ENCODE assay signal across 17 mouse cellular contexts in genomic region chr1:106553846-106554802, GRCm38 (mm10).
A peak's percentile ranks its signal among the peaks of the same experiment; 100 is the strongest.
DNase-seq lines count a peak whose midpoint lies in the region; ATAC-seq lines count a peak whose summit lies in the region.
"Had no signal": no experiment of that assay in that cellular context is flagged by ENCODE, and none has a peak within 500 bp of the region (broad histone marks: within the 10 kb centered on the region; RNA-seq: fewer than 3 reads in every experiment).

No protein-coding gene starts in this region.

- H3K9me3 ChIP-seq in heart, embryonic 13.5 days, result no peaks in the 10 kb centered on the region
- no peaks in the 10 kb centered on the region for H3K9me3 ChIP-seq in lung, embryonic 16.5 days (ENCODE audit: control insufficient read depth, low read length)
- H3K9me3 ChIP-seq in embryonic facial prominence, embryonic 14.5 days (ENCODE audit: control insufficient read depth, low read length), result no peaks in the 10 kb centered on the region
- H3K9me3 ChIP-seq: forebrain, embryonic 13.5 days had no signal

- 28% methylated on average over 8 of the region's 8 CpGs for WGBS in heart, embryonic 13.5 days
- WGBS in lung, embryonic 16.5 days, result 58% methylated on average over 8 of the region's 8 CpGs
- WGBS in embryonic facial prominence, embryonic 14.5 days, result 63% methylated on average over 8 of the region's 8 CpGs

- H3K4me1 ChIP-seq in heart, embryonic 13.5 days, result peaks cover 62% of the 10 kb centered on the region
- H3K4me1 ChIP-seq in lung, embryonic 16.5 days (replicated peaks; ENCODE audit: control insufficient read depth, insufficient read depth, low read length), result peaks cover 29% of the 10 kb centered on the region
- H3K4me1 ChIP-seq in embryonic facial prominence, embryonic 14.5 days (ENCODE audit: control insufficient read depth, insufficient read depth, low read length), result peaks cover 38% of the 10 kb centered on the region
- H3K4me1 ChIP-seq: forebrain, embryonic 13.5 days had no signal

- H3K27me3 ChIP-seq in heart, embryonic 13.5 days (replicated peaks), result no peaks in the 10 kb centered on the region
- H3K27me3 ChIP-seq in lung, embryonic 16.5 days (ENCODE audit: control insufficient read depth, insufficient read depth, low read depth, low read length), result no peaks in the 10 kb centered on the region
- no peaks in the 10 kb centered on the region for H3K27me3 ChIP-seq in embryonic facial prominence, embryonic 14.5 days (replicated peaks; ENCODE audit: control insufficient read depth, insufficient read depth, low read length)
- H3K27me3 ChIP-seq: forebrain, embryonic 13.5 days; Patski had no signal

- DNase-seq in heart, postnatal 25 days (ENCODE audit: low spot score), result no peak
- DNase-seq in lung, postnatal 14 days, result no peak
- DNase-seq in embryonic facial prominence, embryonic 14.5 days (ENCODE audit: low spot score), result peak; percentile 81
- DNase-seq in embryo, embryonic 9.5 days (ENCODE audit: extremely low spot score), result no peak
- no peak for DNase-seq in spleen, adult 18-20 months
- DNase-seq: adrenal gland, adult 2 months; gastrocnemius, postnatal 10 days; kidney, postnatal 36 days; layer of hippocampus, postnatal 36 days; thymus, postnatal 4 days had no signal

- H3K9ac ChIP-seq in heart, embryonic 13.5 days, result no peak overlapping the region
- no peak overlapping the region for H3K9ac ChIP-seq in lung, embryonic 16.5 days (ENCODE audit: low read length)
- H3K9ac ChIP-seq in embryonic facial prominence, embryonic 14.5 days (ENCODE audit: low read depth, low read length), result no peak overlapping the region
- H3K9ac ChIP-seq: forebrain, embryonic 13.5 days; liver, embryonic 14.5 days had no signal

- H3K36me3 ChIP-seq in heart, embryonic 13.5 days, result no peaks in the 10 kb centered on the region
- H3K36me3 ChIP-seq in lung, embryonic 16.5 days (ENCODE audit: control insufficient read depth, insufficient read depth, low read length), result no peaks in the 10 kb centered on the region
- H3K36me3 ChIP-seq in embryonic facial prominence, embryonic 14.5 days (ENCODE audit: control insufficient read depth, insufficient read depth, low read length), result no peaks in the 10 kb centered on the region

- intact Hi-C loops in heart, postnatal 25 days (cut with DNase I), result no loop called here

- H3K27ac ChIP-seq in heart, embryonic 13.5 days (replicated peaks), result peak overlapping the region; percentile 89
- peak overlapping the region; percentile 23; the same call in 1 of the 2 replicates for H3K27ac ChIP-seq in lung, embryonic 16.5 days (ENCODE audit: low read length)
- no peak overlapping the region; the same call in 1 of the 2 replicates for H3K27ac ChIP-seq in embryonic facial prominence, embryonic 14.5 days (replicated peaks; ENCODE audit: low read depth, low read length)
- H3K27ac ChIP-seq: forebrain, embryonic 13.5 days; hindbrain, postnatal 0 days; liver, embryonic 14.5 days had no signal

- peak; percentile 39; the same call in 1 of the 2 replicates for ATAC-seq in heart, embryonic 13.5 days (ENCODE audit: extremely low read depth, insufficient number of reproducible peaks, low FRiP score, low TSS enrichment)
- ATAC-seq in lung, embryonic 16.5 days (ENCODE audit: low read depth), result peak; percentile 50
- peak; percentile 58; the same call in 1 of the 2 replicates for ATAC-seq in embryonic facial prominence, embryonic 14.5 days (ENCODE audit: low read depth)
- ATAC-seq in megakaryocyte progenitor cell, adult 5-6 weeks (replicated peaks; ENCODE audit: poor library complexity), result peak; percentile 17; the same call in 1 of the 2 replicates
- ATAC-seq: forebrain, embryonic 13.5 days; hindbrain, postnatal 0 days; Patski had no signal

- H3K4me2 ChIP-seq in heart, embryonic 13.5 days, result peak overlapping the region; percentile 20; the same call in 1 of the 2 replicates
- no peak overlapping the region for H3K4me2 ChIP-seq in lung, embryonic 16.5 days (ENCODE audit: low read depth, low read length)
- no peak overlapping the region for H3K4me2 ChIP-seq in embryonic facial prominence, embryonic 14.5 days (ENCODE audit: low read depth, low read length)
- H3K4me2 ChIP-seq: forebrain, embryonic 13.5 days had no signal

- no peak overlapping the region for H3K4me3 ChIP-seq in heart, embryonic 13.5 days
- no peak overlapping the region for H3K4me3 ChIP-seq in lung, embryonic 16.5 days (ENCODE audit: low read length)
- no peak overlapping the region for H3K4me3 ChIP-seq in embryonic facial prominence, embryonic 14.5 days (ENCODE audit: low read depth, low read length)
- H3K4me3 ChIP-seq: forebrain, embryonic 13.5 days had no signal
